Mouse (Mus musculus): ENCODE measurements around the gene Heatr1.
"Not testable (repeated sequence)": the region's sequence is repeated elsewhere in the genome, so short reads cannot be mapped to it uniquely, and the experiment has no call there.

Gene Heatr1

DNA sequence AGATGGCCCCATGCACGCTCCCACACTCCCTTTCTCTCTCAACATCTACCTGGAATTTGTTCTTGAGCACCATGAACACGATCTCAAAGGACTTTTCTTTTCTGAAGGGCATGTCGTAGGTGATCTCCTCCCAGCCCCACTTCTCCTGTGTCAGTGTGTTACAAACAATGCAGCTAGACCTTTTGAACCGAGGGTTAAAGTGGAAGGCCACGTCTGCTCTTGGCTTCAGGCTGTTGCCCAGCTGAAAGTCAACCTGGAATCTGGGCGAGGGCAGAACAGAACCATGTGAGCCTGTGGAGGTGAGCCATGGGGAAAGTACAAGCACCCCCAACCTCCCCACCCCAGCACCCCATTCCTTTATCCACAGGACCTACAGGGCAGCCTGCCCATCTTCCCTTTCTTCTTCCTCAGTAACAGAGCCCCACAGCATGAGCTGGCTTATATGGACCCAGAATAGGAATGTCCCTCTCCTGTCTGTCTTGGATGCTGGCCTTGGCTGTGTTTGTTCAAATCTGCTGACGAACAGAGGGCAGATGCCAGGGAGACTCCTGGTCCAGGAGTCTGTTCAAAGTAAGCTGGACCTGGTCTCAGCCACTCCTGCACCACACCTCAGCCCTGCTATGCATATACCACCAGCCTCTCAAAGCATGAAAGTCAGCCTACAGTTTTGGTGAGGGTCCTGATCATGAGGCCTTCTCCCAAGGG, 60.0 kb downstream of the Heatr1 start:
- DNase-seq (ENCODE audit: low read depth, low spot score) = no peak

DNA sequence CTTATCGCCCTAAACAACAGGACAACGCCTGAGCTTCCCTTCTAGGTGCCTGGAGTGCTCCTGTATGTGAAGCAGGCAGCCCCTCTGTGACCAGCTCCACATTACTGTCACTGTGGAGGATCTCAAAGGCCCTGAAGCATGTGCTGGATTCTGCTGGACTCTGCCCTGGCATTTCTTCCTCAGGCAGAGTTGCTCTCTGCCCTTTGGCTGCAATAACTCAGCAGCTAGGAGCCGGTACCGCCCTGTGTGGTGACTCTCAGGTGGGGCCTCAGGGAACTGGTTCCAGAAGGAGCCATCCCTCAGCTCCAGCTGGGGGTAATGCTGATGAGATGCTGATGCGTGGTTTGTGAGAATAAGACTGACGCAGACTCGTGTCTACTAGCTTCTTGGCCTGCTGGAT, 61.9 kb downstream of the Heatr1 start:
- no peak for DNase-seq (ENCODE audit: low read depth, low spot score)

DNA sequence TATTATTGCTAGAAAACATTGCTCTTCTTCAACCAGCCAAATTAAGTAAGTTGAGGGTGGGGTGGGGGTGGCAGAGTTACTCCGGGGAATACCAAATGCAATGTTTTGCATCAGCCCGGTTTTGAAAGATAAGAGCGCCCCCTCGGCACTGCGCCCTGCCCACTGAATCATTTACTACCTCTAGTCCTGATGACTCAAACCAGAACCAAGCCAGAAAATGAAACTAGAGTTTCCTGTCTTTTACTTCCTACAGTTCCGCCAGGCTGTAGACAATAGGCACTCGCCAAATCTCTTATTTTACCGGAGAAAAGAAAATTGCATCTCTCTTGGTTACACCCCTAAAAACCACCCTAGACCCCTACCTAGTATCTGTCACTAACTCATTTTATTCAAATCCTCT, 65.6 kb downstream of the Heatr1 start:
- DNase-seq (ENCODE audit: low read depth, low spot score) = no peak

DNA sequence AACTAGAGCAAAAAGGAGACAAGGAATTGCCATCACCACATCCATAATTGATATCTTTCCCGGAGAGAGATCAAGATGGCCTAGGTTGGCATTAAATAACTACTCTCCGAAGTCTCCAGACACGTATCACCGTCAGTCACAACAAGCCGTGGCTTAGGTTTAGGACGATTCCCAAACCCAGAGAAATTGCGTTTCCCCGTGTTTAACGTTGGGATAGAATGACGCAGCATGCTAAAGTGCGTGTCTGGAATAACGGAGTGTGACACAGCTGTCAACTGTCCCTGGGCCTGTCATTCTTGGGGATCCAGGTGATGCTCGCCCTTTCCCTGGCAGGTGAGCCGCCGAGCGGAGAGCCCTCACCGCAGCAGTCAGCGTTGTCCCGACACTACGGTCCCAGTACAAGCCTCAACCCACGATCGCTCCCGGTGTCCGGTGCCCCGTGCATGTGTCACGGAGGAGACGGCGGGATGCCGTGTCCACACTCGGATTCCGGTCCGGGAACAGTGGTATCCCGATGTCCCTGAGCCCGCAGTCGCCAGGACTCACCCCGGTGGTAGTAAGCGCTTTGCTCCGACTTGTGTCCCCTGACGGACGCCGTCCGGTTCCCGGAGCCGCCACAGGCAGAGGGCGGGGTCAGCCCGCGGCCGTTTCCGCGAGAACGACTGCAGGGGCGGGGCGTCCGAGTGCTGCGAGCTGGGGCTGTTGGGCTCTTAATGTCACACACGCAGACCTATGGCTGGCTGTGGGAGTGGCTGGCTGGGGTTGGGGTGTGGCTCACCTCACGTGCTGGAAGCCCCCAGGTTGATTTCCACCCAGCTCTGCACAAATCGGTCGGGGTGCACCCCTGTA, 66.3 kb downstream of the Heatr1 start:
- peak; percentile 78 for DNase-seq (ENCODE audit: low read depth, low spot score)

DNA sequence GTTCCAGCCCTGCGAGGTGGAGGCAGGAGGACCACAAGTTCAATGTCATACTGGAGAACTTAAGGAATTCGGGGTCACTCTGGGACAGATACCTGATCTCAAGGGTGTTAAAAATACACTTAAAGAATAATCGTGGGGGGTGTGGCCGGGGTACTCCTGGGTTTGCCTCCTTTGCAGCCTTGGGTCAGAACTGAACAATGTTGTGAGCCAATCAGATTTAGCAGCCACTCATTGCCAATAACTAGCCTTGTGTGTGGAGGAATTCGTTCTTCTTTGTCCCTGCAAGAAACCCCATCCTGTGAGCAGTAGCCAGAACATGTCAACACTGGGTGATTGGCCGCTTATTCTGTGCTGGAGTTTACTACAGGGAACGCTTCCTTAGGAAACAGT, 66.9 kb downstream of the Heatr1 start:
- DNase-seq (ENCODE audit: low read depth, low spot score) = no peak

DNA sequence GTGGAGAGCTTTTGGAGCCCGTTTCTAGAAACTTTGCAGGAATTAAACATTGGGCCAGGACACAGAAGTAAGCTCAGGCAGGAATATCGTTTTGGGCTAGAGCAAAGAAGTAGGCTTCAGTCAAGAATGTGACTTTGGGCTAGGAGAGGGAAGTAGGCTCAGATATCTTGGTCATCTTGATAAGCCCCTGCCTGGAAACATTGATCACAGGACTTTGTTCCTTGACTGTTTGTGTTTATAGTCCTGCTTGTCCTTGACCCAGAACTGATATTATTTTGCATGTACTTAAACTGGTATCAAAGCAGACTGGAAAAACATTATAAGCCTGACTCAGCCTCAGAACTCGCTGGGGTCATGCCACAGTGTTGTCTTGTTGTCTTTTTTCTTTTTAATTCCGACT, 67.8 kb downstream of the Heatr1 start:
- DNase-seq (ENCODE audit: low read depth, low spot score) = no peak

DNA sequence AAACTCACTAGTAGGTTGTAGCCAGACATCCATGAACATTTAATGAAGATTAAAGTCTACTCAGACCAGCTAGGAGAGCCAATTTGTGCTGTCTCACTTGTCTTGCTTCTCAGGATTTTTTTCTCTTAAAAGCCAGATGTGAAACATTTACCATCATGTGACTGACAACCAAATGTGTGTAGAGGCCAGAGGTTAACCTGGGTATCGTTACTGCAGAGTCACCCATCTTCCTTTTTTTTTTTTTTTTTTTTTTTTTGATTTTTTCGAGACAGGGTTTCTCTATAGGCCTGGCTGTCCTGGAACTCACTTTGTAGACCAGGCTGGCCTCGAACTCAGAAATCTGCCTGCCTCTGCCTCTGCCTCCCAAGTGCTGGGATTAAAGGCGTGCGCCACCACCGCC, 69.3 kb downstream of the Heatr1 start:
- not testable (repeated sequence) for DNase-seq (ENCODE audit: low read depth, low spot score)

DNA sequence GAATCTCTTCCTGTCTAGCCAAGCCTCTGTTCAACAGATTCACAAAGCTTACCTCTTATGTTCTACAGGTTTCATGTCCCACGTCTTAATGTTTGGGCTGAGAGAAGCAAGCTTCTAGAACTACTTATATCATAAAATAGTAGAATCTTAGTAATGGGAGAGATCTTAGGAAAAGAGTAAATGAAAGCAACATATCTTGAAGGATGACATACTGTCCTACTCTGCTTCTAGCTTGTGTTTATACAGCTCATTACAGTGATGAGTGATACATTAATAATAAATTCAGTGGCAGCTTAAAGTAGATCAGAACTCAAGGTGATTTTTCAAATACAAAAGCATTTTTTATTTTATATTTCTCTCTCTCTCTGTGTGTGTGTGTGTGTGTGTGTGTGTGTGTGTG, 70.0 kb downstream of the Heatr1 start, which contains the start of gene Lgals8:
Lgals8 (minus strand) TSS at position 101 of the 400 bp plus-strand sequence.
- DNase-seq (ENCODE audit: low read depth, low spot score) = no peak

DNA sequence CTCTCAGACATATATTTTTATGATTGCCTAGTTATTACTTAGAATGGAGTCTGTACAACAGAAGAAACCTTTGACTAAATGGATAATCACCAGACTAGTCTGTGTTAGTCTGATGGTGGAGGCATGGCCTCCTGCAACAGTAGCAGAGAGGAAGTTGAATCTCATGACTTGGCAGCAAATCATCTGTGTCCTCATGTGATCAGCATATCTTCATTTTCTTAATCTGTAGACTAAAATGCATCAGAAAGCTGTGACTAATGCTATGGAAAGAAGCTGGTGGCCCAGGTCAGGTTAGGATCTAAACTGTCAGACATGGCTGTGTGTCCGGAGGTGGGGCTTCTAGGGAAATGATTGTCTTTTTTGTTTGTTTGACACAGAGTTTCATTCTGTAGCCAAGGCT, 73.7 kb downstream of the Heatr1 start:
- no peak for DNase-seq (ENCODE audit: low read depth, low spot score)

DNA sequence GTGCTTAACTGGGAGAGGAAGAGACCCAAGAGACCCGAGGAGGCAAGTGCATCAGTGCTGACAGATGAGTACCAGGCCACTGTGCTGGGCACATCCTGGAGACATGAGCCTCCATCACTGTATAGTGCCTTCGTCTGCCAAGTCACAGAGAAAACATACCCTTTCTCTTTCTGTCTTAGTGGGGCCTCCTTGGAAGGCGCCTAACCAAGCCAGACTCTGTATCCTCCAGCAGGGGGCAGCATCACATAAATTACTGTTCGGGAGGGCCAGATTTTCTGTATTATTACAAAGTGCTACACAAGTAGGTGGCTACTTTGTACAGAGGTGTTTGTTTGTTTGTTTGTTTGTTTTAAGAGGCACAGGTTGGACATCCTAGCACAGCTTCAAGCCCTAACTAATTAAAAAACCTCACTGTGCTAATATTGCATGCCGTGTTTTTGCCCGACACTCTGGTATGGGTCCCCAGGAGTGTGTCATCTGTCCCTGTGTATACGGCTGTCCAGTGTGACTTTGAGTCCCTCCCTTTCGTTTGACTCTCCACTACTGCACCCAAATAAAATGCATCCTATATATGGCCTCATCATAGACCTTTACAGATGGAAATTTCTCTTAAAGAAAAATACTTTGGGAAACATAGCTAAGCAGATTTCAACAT, 79.0 kb downstream of the Heatr1 start:
- DNase-seq (ENCODE audit: low read depth, low spot score) = peak; percentile 71

DNA sequence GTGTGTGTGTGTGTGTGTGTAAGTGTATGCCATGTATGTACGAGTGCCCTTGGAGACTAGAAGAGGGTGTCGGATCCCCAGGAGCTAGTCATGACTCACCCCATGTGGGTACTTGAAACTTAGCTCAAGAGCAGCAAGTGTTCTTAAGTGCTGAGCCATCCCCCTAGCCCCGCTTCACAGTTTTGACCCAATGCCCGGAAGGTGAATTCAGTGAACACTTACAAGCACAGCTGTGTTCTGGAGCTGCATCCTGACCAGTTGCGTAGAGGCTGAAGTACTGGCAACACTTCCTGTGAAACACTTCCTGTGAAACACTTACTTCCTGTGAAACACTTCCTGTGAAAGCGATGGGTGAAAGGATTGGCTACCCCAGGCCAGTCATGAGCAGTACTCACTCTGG, 80.4 kb downstream of the Heatr1 start:
- no peak for DNase-seq (ENCODE audit: low read depth, low spot score)

DNA sequence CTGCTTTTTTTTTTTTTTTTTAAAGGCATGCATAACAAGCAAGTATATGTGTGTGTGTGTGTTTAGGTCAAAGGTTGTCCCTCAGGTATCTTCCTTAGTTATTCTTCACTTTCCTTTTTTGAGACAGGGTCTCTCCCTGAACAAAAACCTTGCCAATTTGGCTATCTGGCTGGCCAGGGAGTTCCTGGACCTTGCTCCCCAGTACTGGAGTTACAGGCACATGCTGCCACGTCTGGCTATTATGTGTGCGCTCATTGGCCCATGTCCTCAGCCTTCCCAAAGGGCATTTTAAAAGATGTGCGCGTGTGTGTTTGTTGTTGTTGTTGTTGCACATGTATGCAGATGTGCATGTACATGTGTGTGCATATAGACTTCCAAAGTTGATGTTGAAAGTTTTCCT, 82.1 kb downstream of the Heatr1 start:
- DNase-seq (ENCODE audit: low read depth, low spot score) = no peak

DNA sequence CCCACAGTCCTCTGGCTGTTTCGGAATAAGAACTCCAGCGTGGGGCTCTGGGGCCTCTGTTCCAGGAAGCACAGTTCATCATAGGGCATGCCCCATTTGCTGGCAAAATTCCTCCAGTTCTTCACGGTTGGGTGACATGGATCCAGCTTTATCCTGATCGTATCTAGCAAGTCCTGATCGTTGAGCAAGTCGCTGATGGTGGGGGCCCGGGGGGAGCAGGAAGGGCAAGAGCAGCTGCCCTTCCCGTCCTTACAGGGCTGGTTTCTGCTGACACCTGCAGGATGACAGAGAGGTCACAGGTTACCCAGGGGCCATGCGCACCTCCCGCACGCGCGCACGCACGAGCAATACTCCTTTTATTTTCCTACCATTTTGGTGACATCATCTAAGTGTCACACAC, 83.5 kb downstream of the Heatr1 start:
- DNase-seq (ENCODE audit: low read depth, low spot score) = no peak

DNA sequence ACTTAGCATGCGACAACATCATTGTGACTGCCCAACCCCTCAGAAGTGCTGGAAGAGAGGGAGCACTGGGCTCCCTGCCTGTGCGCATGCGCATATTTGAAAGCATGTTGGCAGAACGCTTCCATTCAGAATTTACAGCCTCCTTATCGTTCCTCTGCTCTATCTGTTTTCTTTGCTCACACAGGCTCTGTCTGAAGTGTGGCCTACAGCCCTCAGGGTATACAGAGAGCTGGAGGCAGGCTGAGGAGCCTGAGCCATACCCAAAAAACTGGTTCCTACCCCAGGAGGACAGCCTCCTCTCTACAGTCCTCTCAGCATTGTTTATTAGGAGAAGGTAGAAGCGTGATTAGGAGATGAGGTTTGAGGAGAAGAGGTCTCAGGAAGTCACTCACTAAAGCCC, 85.0 kb downstream of the Heatr1 start:
- no peak for DNase-seq (ENCODE audit: low read depth, low spot score)

DNA sequence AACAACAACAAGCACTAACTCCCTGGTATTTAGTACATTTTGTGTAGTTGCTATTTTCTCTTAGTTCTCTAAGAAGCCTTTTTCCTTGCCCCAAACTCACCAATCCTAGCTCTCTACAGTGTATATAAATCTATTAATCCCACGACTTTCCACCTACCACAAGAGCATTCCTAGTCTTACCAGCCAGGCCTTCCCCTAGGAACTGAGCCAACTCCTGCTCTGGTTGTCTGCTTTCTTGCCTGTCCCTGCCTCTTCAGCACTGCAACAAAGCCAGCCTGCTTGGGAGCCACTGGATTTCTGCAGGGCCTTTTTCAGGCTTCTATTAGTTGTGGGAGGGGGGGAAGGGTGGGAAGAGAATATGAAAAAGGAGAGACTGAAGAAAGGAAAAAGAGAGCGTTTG, 90.4 kb downstream of the Heatr1 start:
- DNase-seq (ENCODE audit: low read depth, low spot score) = no peak

DNA sequence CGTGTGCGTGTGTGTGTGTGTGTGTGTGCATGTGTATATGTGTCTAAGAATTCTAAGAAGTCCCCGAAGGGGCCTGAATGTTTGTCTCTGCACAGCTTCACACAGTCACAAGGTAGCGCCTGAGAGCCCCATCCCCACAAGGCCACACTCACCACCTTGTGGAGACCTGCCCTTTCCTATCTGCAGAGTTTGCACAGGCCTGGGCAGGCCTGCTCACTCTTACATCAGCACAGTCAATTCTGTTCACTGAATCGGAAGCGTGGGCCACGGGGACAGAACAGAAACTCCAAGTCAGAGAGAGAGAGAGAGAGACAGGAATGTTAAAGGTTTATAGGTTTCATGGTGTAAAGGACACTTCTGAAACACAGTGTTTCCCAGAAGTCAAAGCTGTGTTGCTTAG, 90.8 kb downstream of the Heatr1 start:
- no peak for DNase-seq (ENCODE audit: low read depth, low spot score)
